Mouse (Mus musculus) R1 (cell line): ENCODE measurements around the gene Cyp46a1.

Experiments
- DNase-seq: peaks from one replicate; pipeline ENCODE4 v3.0.0-alpha.2; 2018; ENCODE audit warnings: low read depth, low spot score

Gene Cyp46a1

GRCm38 (mm10) chr12:108311741-108312290, 22.4 kb upstream of the Cyp46a1 start:
- no peak for DNase-seq

DNA sequence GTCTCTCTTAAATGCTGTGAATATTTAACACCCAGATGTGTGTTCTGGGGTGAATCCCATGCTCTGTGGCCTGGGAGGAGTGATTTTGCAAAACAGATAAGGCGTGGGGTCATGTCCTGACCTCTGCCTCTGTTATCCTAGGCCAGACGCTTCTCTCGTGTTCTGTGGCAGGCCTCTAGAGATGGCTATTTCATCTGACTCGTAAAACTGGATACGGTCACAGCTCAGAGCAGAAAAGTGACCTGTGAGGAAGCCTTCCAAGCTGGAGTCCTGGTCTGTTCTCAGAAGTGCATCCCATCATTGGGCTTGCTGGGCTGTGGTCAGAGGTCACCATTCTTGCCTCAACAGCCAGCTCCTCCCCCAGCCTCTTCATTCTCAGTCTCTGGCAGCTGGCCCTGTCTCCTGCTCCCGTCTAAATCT, 21.7 kb upstream of the Cyp46a1 start:
- DNase-seq = no peak

- DNase-seq = peak; percentile 25
These were observed 20.9 kb upstream of the Cyp46a1 start for GRCm38 (mm10) chr12:108313244-108313772.

DNA sequence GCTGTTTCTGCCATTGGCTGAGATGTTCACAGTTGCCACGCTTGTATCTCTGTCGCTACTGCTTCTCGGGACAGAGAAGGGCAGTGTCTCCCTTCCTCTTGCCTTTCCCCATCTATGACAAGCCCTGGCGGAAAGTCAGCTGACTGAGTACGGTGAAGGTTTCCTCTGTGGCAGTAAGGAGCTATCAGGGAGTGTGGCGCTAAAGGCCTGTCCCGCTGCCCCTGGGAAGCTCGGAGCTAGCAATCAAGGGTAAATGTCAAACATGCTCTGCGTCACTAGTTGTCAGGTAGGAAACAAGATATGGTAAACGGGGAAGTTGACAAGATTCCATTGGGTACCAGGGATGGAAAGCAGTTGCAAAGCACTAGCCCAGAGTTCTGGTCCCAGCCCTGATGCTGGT, 18.4 kb upstream of the Cyp46a1 start:
- DNase-seq = no peak

DNA sequence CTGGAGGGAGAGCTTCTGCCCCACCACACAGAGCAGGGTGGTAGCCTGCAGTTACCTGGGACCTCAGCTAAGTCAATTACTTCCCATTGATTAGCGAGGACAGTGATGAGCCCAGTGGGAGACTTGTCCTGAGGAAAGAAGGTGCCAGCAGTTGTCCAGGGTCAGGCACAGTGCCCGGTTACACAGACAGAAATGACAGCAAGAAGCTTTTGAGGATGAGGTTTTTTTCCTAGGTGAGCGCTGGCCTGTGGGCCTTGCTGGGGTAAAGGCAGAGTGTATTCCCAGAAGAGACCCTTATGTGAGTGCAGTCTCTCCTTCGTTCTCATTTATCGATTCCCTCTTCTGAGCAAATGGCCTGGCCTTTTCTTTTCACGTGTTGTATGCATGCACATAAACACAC, 17.5 kb upstream of the Cyp46a1 start:
- DNase-seq = no peak

- peak; percentile 61 for DNase-seq
These were observed 16.9 kb upstream of the Cyp46a1 start for GRCm38 (mm10) chr12:108317201-108317738.

DNA sequence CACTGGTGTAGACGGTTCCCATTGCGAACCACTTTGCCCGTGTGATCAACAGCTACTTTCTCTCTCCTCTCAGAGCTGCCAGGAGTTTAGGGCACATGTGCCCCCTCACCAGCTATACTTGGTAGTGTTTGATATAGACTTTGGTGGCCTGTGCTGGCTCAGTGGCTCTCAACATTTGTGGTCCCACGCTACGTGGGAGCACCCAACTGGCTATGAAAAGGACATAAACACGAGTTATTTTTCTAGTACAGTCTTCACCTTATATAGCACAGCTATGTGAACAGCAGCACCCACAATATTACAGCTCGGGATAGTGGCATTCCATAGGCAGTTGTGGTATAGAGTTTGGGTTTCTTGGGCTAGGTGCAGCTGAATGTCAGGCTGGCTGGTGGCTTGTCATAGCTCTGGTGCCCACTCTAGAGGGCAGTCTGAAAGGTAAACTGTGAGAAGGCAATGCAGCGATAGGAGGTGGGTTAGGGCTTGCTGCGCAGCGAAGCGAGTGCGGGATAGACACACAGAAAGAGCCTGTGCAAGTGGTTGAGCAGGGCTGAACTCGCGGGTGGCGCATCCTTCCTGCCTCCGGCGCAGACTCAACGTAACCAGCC, 16.3 kb upstream of the Cyp46a1 start:
- DNase-seq = no peak

DNA sequence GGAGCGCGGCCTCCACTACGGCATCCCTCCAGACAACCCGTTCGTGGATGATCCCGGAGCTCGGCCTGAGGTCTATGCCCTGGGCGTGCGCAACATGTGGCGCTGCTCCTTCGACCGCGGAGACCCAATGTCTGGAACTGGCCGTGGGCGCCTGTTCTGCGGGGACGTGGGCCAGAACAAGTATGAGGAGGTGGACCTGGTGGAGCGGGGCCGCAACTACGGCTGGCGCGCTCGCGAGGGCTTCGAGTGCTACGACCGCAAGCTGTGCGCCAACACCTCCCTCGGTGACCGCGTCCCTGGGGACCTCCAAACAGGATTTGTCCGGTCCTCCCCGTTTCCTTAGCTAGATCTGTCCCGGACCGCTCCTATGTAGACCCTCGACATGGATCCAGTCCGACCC, 15.7 kb upstream of the Cyp46a1 start:
- no peak for DNase-seq

GRCm38 (mm10) chr12:108320096-108320495, 14.1 kb upstream of the Cyp46a1 start:
- DNase-seq = no peak

DNA sequence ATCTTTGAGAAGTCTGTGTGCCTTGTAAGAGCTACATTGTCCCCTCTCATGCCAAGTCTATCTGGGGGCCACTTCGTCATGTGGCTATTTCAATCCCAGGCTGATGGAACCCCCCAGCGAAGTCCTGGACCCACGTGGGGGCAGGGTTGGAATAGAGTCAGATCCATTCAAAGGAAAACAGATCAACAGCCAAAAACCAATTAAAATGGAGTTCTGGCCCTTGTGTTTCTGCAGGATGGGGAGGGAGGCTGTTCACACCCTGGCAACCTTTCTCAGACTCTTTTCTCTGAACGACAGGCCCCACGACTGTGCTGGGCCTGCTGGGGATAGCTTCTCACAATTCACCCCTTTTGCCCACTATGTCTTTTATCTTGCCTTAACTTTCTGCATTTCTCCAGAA, 7.8 kb upstream of the Cyp46a1 start:
- no peak for DNase-seq

- peak; percentile 72 for DNase-seq
These were observed 6.2 kb upstream of the Cyp46a1 start for GRCm38 (mm10) chr12:108327889-108328491.

DNA sequence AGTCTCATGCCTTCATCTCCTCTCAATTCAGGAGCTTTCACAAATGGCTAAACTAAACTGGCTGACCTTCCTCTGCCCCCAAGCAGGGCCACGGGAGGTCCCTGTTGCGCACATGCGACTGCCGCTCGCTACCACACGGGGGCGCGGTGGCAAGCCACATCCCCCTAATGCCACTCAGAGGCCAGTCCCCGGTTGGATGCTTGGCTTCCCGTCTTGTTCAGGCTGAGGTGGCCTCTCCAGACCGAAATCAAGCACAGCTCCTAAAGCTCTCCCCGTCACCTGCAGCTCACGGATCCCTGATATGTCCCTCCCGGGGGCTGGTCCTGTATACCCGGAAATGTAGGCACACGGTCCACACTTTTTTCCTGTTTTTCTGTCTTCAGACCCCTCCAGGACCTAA, 1.1 kb upstream of the Cyp46a1 start:
- DNase-seq = peak; percentile 78

- peak; percentile 56 for DNase-seq
These were observed 699 bp upstream of the Cyp46a1 start for GRCm38 (mm10) chr12:108333481-108333882.

DNA sequence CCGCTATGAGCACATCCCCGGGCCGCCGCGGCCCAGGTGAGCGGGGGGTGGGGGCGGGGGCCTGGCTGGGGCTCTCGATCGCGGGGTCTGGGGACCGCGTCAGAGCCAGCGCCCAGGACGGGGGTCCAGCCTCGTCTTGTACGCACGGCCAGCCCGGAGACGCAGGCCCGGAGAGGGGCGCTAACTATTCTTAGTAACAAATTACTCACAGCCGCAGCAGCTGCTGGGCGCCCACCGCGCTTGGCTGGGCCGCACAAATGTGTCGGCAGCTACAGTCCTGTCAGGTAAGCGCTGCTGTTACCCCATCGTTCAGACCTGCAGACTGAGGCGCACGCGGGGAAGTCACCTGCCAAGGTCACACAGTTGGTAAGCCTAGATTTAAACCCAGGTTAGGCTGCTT, 348 bp downstream of the Cyp46a1 start:
- peak; percentile 37 for DNase-seq

DNA sequence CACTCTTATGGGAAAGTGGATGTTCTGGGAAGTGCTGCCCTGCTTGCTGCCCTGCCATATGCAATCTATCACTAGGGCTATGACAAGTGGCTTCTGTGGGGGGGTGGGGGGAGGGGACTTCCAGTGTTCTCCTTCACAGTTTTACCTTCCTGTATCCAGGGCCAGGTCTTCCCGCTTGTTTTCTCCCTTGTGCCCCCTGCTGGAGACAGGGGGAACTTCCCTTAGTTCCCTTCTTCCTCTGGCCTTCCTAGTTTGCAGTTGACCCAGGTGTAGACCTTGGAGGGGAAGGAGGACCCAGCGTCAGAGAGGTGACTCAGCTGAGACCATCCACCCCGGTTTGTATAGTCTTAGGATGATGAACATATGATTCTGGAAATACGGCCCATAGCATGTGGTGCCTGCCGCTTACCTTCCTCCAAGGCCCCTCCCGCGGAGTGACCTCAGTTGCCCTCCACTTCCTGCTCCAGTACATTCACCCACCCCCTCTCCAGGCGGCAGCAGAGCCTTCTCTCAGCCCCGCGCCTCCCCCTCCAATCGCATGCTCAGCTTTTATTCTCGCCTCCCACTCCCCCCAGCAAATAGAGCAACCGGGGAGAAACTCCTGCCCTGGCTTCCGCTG, 4.5 kb downstream of the Cyp46a1 start:
- peak; percentile 82 for DNase-seq

GRCm38 (mm10) chr12:108348151-108348550, 14.0 kb downstream of the Cyp46a1 start:
- DNase-seq = no peak

DNA sequence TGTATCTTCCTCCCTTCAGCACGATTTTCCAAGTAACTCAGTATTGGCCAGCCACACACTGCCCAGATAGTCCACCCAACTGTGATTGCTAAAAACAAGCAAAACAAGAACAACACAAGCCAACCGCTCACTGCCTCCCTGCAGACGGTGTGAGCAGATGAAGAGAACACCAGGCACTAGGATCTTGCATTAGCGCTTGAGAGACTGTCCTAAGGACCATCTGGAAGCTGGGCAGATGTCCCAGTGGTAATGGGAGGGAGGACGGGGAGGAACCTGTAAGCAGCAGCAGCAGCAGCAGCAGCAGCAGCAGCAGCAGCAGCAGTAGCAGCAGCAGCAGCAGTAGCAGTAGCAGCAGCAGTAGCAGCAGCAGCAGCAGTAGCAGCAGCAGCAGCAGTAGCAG, 14.8 kb downstream of the Cyp46a1 start:
- DNase-seq = no peak

DNA sequence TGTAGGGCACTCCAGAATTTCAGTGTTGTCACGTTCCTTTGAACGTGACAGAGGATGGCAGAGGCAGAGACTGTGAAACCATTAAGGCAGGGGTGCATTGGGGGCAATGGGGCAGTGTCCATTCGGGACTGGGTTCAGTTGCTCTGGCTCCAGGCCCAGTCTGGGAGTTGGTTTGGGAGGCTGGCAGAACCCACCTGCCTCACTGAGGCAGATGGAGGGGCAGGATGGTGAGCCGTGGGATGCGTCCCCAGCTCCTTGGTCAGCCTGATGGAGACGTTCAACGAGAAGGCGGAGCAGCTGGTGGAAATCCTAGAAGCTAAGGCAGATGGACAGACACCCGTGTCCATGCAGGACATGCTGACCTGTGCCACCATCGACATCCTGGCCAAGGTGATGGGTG, 16.8 kb downstream of the Cyp46a1 start:
- no peak for DNase-seq

- peak; percentile 51 for DNase-seq
These were observed 18.4 kb downstream of the Cyp46a1 start for GRCm38 (mm10) chr12:108352371-108353136.

DNA sequence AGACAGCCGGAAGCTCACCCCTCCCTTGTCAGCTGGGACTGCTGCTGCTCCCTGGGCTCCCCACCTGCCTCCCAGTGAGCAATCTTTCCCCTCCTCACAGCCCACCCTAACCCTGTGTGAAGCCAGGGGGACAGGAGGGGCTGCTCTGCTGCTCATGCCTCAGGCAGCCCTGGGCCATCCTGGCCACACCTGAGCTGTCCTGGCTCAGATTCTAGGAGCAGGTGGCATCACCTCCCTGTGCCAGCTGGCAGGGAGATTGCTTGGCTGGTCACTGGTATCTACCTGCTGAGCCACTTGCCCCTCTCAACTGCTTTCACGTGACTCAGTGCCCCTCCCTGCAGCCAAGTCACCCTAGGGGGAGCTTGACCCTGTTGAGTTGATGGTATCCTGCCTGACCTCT, 20.1 kb downstream of the Cyp46a1 start:
- DNase-seq = no peak

DNA sequence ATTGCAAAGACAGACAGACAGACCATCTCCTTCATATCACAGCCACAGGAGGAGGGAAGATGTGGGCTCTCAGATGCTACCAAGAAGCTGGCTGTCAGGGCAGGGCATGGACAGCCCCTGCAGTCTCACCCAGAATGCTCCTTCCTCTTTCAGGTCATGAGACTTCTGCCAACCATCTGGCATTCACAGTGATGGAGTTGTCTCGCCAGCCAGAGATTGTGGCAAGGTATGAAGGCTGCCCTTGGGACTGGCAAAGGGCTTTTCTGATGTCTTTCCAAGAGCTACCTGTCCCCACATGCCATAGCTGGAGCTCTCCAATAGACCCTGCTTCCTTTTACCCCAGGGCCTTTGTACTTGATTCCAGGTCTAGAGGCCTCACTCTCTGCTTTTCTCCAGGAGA, 21.1 kb downstream of the Cyp46a1 start:
- no peak for DNase-seq

DNA sequence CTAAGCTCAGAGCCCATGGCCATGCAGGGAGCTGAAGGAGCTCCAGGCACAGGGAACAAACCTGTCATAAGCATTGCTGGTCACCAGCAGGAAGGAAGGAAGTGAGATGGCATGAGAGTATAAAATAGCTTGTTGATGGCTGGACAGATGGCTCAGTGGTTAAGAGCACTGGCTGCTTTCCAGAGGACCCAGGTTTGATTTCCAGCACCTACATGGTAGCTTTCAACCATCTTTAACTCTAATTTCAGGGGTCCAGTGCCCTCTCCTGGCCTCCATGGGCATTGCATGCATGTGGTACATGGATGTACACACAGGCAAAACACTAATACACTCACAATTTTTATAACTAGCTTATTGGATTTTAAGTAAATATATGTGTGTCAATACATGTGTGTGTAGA, 21.8 kb downstream of the Cyp46a1 start:
- no peak for DNase-seq
